30 mouse cellular contexts compared by ENCODE assay signal in genomic region chr14:28809355-28809754, GRCm38 (mm10).
DNase-seq lines count a peak whose midpoint lies in the region; ATAC-seq and TF ChIP-seq lines count a peak whose summit lies in the region.
"Had no signal": no experiment of that assay in that cellular context is flagged by ENCODE, and none has a peak within 500 bp of the region (broad histone marks: within the 10 kb centered on the region; RNA-seq: fewer than 3 reads in every experiment).

No protein-coding gene starts in this region.

- H3K27me3 ChIP-seq in forebrain, embryonic 14.5 days (replicated peaks; ENCODE audit: control insufficient read depth, insufficient read depth, low read length), result no peaks in the 10 kb centered on the region
- no peaks in the 10 kb centered on the region for H3K27me3 ChIP-seq in forebrain, embryonic 13.5 days
- H3K27me3 ChIP-seq in midbrain, embryonic 10.5 days (ENCODE audit: low read depth, poor library complexity, severe bottlenecking), result no peaks in the 10 kb centered on the region
- H3K27me3 ChIP-seq in midbrain, postnatal 0 days (ENCODE audit: insufficient read depth, low read length), result no peaks in the 10 kb centered on the region
- H3K27me3 ChIP-seq: embryonic facial prominence, embryonic 13.5 days; forebrain, embryonic 15.5 days; kidney, embryonic 15.5 days; neural tube, embryonic 12.5 days had no signal

- no peak overlapping the region for H3K9ac ChIP-seq in forebrain, embryonic 14.5 days (ENCODE audit: low read length)
- H3K9ac ChIP-seq in forebrain, embryonic 13.5 days, result no peak overlapping the region
- H3K9ac ChIP-seq in midbrain, postnatal 0 days (replicated peaks; ENCODE audit: low read length, poor library complexity, severe bottlenecking), result no peak overlapping the region
- H3K9ac ChIP-seq: embryonic facial prominence, embryonic 13.5 days; forebrain, embryonic 15.5 days; hindbrain, embryonic 14.5 days; kidney, embryonic 15.5 days; liver, embryonic 14.5 days; neural tube, embryonic 12.5 days had no signal

- H3K4me2 ChIP-seq in forebrain, embryonic 14.5 days (ENCODE audit: low read length), result no peak overlapping the region
- no peak overlapping the region for H3K4me2 ChIP-seq in forebrain, embryonic 13.5 days
- no peak overlapping the region for H3K4me2 ChIP-seq in midbrain, postnatal 0 days (ENCODE audit: low read depth, low read length, poor library complexity, severe bottlenecking)
- H3K4me2 ChIP-seq: embryonic facial prominence, embryonic 13.5 days; forebrain, embryonic 15.5 days; heart, embryonic 11.5 days; hindbrain, embryonic 14.5 days; kidney, embryonic 15.5 days; neural tube, embryonic 12.5 days had no signal

- no peaks in the 10 kb centered on the region for H3K36me3 ChIP-seq in forebrain, embryonic 14.5 days (ENCODE audit: control insufficient read depth, insufficient read depth, low read length)
- H3K36me3 ChIP-seq in forebrain, embryonic 13.5 days (ENCODE audit: poor library complexity, severe bottlenecking), result no peaks in the 10 kb centered on the region
- H3K36me3 ChIP-seq in midbrain, embryonic 10.5 days, result no peaks in the 10 kb centered on the region
- H3K36me3 ChIP-seq in midbrain, postnatal 0 days (ENCODE audit: insufficient read depth, low read length), result no peaks in the 10 kb centered on the region
- H3K36me3 ChIP-seq: embryonic facial prominence, embryonic 13.5 days; forebrain, embryonic 15.5 days; kidney, embryonic 15.5 days; neural tube, embryonic 12.5 days had no signal

- H3K4me3 ChIP-seq in forebrain, embryonic 14.5 days (ENCODE audit: low read depth, low read length), result no peak overlapping the region
- H3K4me3 ChIP-seq in forebrain, embryonic 13.5 days, result no peak overlapping the region
- H3K4me3 ChIP-seq in midbrain, embryonic 10.5 days, result no peak overlapping the region
- no peak overlapping the region for H3K4me3 ChIP-seq in midbrain, postnatal 0 days (ENCODE audit: low read depth, low read length)
- H3K4me3 ChIP-seq in embryonic fibroblast, embryonic 13.5 days (ENCODE audit: insufficient read depth, low read length), result no peak overlapping the region
- H3K4me3 ChIP-seq: embryonic facial prominence, embryonic 13.5 days; forebrain, embryonic 15.5 days; gastrocnemius, adult 2 months; kidney, embryonic 15.5 days; neural tube, embryonic 12.5 days had no signal

- no peaks in the 10 kb centered on the region for H3K9me3 ChIP-seq in forebrain, embryonic 14.5 days (replicated peaks; ENCODE audit: control insufficient read depth, low read length)
- H3K9me3 ChIP-seq in forebrain, embryonic 13.5 days (replicated peaks), result 0 out of 2 replicates have a peak, but pooled peaks cover 4% of the 10 kb centered on the region
- no peaks in the 10 kb centered on the region for H3K9me3 ChIP-seq in midbrain, embryonic 10.5 days (replicated peaks)
- H3K9me3 ChIP-seq in midbrain, postnatal 0 days (ENCODE audit: low read length), result no peaks in the 10 kb centered on the region
- H3K9me3 ChIP-seq: forebrain, embryonic 15.5 days; kidney, embryonic 15.5 days; neural tube, embryonic 12.5 days had no signal

- no peak for TF ChIP-seq CTCF in midbrain, postnatal 0 days (IDR thresholded peaks at IDR 0.05)
- no peak for TF ChIP-seq CTCF in brain, embryonic 14.5 days (IDR thresholded peaks at IDR 0.05; ENCODE audit: borderline replicate concordance, extremely low read depth, insufficient read depth, insufficient read length)
- TF ChIP-seq CTCF in embryonic fibroblast, embryonic 13.5 days (IDR thresholded peaks at IDR 0.05; ENCODE audit: borderline replicate concordance, insufficient read depth, low read length), result no peak

- no peak for TF ChIP-seq POLR2A in brain, embryonic 14.5 days (IDR thresholded peaks at IDR 0.05; ENCODE audit: borderline replicate concordance, extremely low read depth, insufficient read depth, insufficient read length, poor library complexity, severe bottlenecking)
- TF ChIP-seq POLR2A in embryonic fibroblast, embryonic 13.5 days (IDR thresholded peaks at IDR 0.05; ENCODE audit: low read depth, low read length), result no peak

- H3K27ac ChIP-seq in forebrain, embryonic 14.5 days (ENCODE audit: low read depth, low read length), result no peak overlapping the region
- H3K27ac ChIP-seq in forebrain, embryonic 13.5 days, result no peak overlapping the region
- peak overlapping the region; percentile 68; the same call in 1 of the 2 replicates for H3K27ac ChIP-seq in midbrain, embryonic 10.5 days (replicated peaks)
- no peak overlapping the region for H3K27ac ChIP-seq in midbrain, postnatal 0 days (ENCODE audit: low read depth, low read length)
- H3K27ac ChIP-seq in embryonic fibroblast, embryonic 13.5 days (ENCODE audit: insufficient read depth, low read length), result peak overlapping the region; percentile 91
- H3K27ac ChIP-seq: embryonic facial prominence, embryonic 13.5 days; forebrain, embryonic 15.5 days; gastrocnemius, adult 2 months; hindbrain, embryonic 14.5 days; kidney, embryonic 15.5 days; liver, embryonic 14.5 days; macrophage; neural tube, embryonic 12.5 days had no signal

- ATAC-seq in forebrain, embryonic 14.5 days, result no peak
- ATAC-seq in forebrain, embryonic 13.5 days, result no peak
- ATAC-seq in midbrain, postnatal 0 days (ENCODE audit: low FRiP score), result no peak
- ATAC-seq: forebrain, embryonic 15.5 days; intestine, postnatal 0 days had no signal

- WGBS in forebrain, embryonic 14.5 days, result 65% methylated on average over 5 of the region's 5 CpGs
- WGBS in forebrain, embryonic 13.5 days, result 53% methylated on average over 5 of the region's 5 CpGs
- WGBS in midbrain, embryonic 10.5 days, result 58% methylated on average over 5 of the region's 5 CpGs
- WGBS in midbrain, postnatal 0 days, result 40% methylated on average over 5 of the region's 5 CpGs

- DNase-seq in forebrain, embryonic 14.5 days (ENCODE audit: low spot score), result peak; percentile 3
- DNase-seq in midbrain, embryonic 10.5 days (ENCODE audit: low spot score), result no peak
- no peak for DNase-seq in midbrain, postnatal 0 days (ENCODE audit: low spot score)
- DNase-seq in brain, embryonic 14.5 days (ENCODE audit: low read depth), result peak; percentile 18
- no peak for DNase-seq in ovary, postnatal 10 days (ENCODE audit: low spot score)
- DNase-seq: adrenal gland, postnatal 25 days; B cell, adult 2 months; cerebellum, adult 18-20 months; cerebellum, postnatal 10 days; gastrocnemius, adult 2 months; gastrocnemius, postnatal 36 days; heart, adult 18-20 months; heart, postnatal 36 days; liver; lung, adult 2 months; lung, postnatal 10 days; right cerebral cortex, postnatal 25 days; thymus, adult 18-20 months; thymus, postnatal 25 days had no signal

- no peaks in the 10 kb centered on the region for H3K4me1 ChIP-seq in forebrain, embryonic 14.5 days (ENCODE audit: control insufficient read depth, insufficient read depth, low read length)
- no peaks in the 10 kb centered on the region for H3K4me1 ChIP-seq in forebrain, embryonic 13.5 days
- H3K4me1 ChIP-seq in midbrain, embryonic 10.5 days, result peaks cover 9% of the 10 kb centered on the region
- H3K4me1 ChIP-seq in midbrain, postnatal 0 days (ENCODE audit: insufficient read depth, low read length), result no peaks in the 10 kb centered on the region
- H3K4me1 ChIP-seq in embryonic fibroblast, embryonic 13.5 days (ENCODE audit: control insufficient read depth, insufficient read depth, low read length), result peaks cover 2% of the 10 kb centered on the region; the same call in 1 of the 2 replicates
- H3K4me1 ChIP-seq: forebrain, embryonic 15.5 days; neural tube, embryonic 12.5 days had no signal

Comparison
In these comparisons a context has a peak if more than half of its experiments do, and no peak if none do; other contexts are left out.
1. H3K27ac ChIP-seq: peak in midbrain, embryonic 10.5 days (single experiment) and embryonic fibroblast, embryonic 13.5 days (single experiment); none in forebrain, embryonic 14.5 days (single experiment), forebrain, embryonic 13.5 days (single experiment) and midbrain, postnatal 0 days (single experiment).
2. DNase-seq: peak in forebrain, embryonic 14.5 days (single experiment) and brain, embryonic 14.5 days (single experiment); none in midbrain, embryonic 10.5 days (single experiment), midbrain, postnatal 0 days (single experiment) and ovary, postnatal 10 days (single experiment).